Mouse (Mus musculus) heart, embryonic 11.5 days (tissue): ENCODE measurements around the gene Gbgt1. TPM values are rescaled to one million over a fixed set of nuclear protein-coding genes. Genes with fewer than 3 reads are reported as not detected.

Experiments
- ATAC-seq: fragments of 200-750 bp; cut with Nextera tagmentation; replicated peaks from 2 replicates; pipeline ENCODE4 v1.8.0; 2017; ENCODE audit warnings: moderate library complexity; ENCODE audit not compliant: insufficient number of reproducible peaks, low FRiP score, low TSS enrichment
- H3K27ac ChIP-seq: fragments of 300-500 bp; sonication (generic); 2 replicates; pipeline ENCODE4 v1.5.1; 2014; ENCODE audit warnings: mild to moderate bottlenecking, low read depth, low read length
- H3K27me3 ChIP-seq: fragments of 300-500 bp; sonication (generic); 2 replicates; pipeline ENCODE4 v1.6.1; 2014; ENCODE audit warnings: mild to moderate bottlenecking, low read length, mixed read lengths; ENCODE audit not compliant: control insufficient read depth, insufficient read depth
- H3K36me3 ChIP-seq: fragments of 300-500 bp; sonication (generic); 2 replicates; pipeline ENCODE4 v1.6.1; 2014; ENCODE audit warnings: mild to moderate bottlenecking, low read length, moderate library complexity, mixed read lengths; ENCODE audit not compliant: control insufficient read depth, insufficient read depth
- H3K4me1 ChIP-seq: fragments of 300-500 bp; sonication (generic); 2 replicates; pipeline ENCODE4 v1.6.1; 2014; ENCODE audit warnings: low read length; ENCODE audit not compliant: control insufficient read depth, insufficient read depth
- H3K4me2 ChIP-seq: fragments of 300-500 bp; sonication (generic); 2 replicates; pipeline ENCODE4 v1.6.1; 2014; ENCODE audit warnings: mild to moderate bottlenecking, moderate library complexity
- H3K4me3 ChIP-seq: fragments of 300-500 bp; sonication (generic); 2 replicates; pipeline ENCODE4 v1.5.1; 2014; ENCODE audit warnings: low read depth, low read length
- H3K9ac ChIP-seq: fragments of 300-500 bp; sonication (generic); 2 replicates; pipeline ENCODE4 v1.6.1; 2014; ENCODE audit warnings: mild to moderate bottlenecking, low read depth, low read length, moderate library complexity
- H3K9me3 ChIP-seq: fragments of 300-500 bp; sonication (generic); replicated peaks from 2 replicates; pipeline ENCODE4 v1.6.1; 2016; ENCODE audit warnings: low read length; ENCODE audit not compliant: control insufficient read depth
- WGBS: fragments of 180-500 bp; shearing (Covaris S2); extraction: QIAGEN DNeasy Blood & Tissue Kit; methylation state at CpG from one replicate; pipeline ENCODE4 v1.1.7; 2014; ENCODE audit not compliant: insufficient replicate concordance; 5-methylcytosine and 5-hydroxymethylcytosine counted together
- polyA plus RNA-seq: library from polyadenylated mRNA; unstranded; fragments of >200 nt; fragmentation: Nextera tagmentation; extraction: Ambion mirVana; gene quantifications from 2 replicates; pipeline ENCODE4 v1.2.1, GENCODE M21; 2014

Gene Gbgt1
- polyA plus RNA-seq, 1 experiment from 2014 or later, result 0.27 TPM

DNA sequence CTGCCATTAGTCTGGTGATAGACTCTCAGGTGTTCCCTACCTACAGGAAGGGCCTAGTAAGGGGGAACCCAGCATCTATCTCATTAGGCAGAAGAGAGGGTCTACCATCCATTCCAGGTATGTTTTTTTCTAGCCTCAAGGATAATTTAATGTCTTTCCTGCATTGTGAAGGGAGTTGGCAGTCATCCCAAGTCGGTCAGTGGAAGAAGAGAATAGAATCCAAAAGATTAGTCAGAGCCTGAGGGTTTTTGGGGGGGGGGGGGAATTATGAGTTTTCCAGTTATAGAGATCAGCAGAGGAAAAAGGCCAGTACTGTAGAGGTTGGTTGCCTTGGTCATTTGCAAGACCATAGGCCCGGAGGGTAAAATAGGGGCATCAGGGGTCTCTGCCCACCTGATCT is 2.2 kb upstream of the Gbgt1 start:
- Histone ChIP-seq H3K9me3 (no peaks in the 10 kb centered on the region), H3K36me3 (no peaks in the 10 kb centered on the region), H3K9ac (no peak overlapping the region), H3K4me2 (no peak overlapping the region), H3K4me1 (no peaks in the 10 kb centered on the region), H3K4me3 (no peak overlapping the region), H3K27me3 (no peaks in the 10 kb centered on the region), H3K27ac (no peak overlapping the region)
- no peak for ATAC-seq
- WGBS, result 74% methylated on average over 2 of the region's 2 CpGs

DNA sequence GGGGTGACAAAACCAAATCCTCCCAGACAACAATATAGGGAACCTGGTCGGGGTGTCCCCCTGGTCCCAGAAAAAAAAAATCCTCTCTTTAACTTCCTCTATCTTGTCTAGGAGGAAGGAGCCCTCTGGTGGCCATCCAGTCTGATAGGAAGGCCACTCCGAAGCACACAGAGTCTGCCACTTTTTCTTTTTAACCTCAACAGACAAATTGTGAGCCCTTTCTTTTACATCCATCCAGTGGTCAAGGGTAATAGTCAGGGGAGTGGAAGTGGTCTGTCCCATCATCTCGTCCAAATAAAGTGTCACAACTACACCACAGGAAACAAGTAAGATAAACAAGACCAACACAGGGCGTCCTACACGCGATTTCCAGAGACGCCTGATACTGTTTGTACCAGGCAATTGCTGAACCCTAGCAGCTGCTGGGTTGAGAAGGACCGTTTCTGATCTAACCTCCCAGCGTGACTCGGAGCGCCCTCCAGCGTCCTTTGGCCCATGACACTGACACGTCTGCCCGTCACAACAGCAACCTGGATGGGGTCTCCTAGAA is 1.4 kb upstream of the Gbgt1 start:
- WGBS, result 71% methylated on average over 14 of the region's 14 CpGs
- H3K27ac ChIP-seq, result no peak overlapping the region
- H3K36me3 ChIP-seq, result no peaks in the 10 kb centered on the region
- no peaks in the 10 kb centered on the region for H3K9me3 ChIP-seq
- H3K4me3 ChIP-seq, result no peak overlapping the region
- H3K4me2 ChIP-seq, result no peak overlapping the region
- no peaks in the 10 kb centered on the region for H3K4me1 ChIP-seq
- H3K27me3 ChIP-seq, result no peaks in the 10 kb centered on the region
- ATAC-seq, result no peak
- no peak overlapping the region for H3K9ac ChIP-seq

GRCm38 (mm10) chr2:28495801-28496595 is 693 bp upstream of the Gbgt1 start:
- H3K9ac ChIP-seq, result no peak overlapping the region
- H3K4me3 ChIP-seq, result no peak overlapping the region
- no peaks in the 10 kb centered on the region for H3K36me3 ChIP-seq
- H3K9me3 ChIP-seq, result no peaks in the 10 kb centered on the region
- no peak overlapping the region for H3K4me2 ChIP-seq
- 82% methylated on average over 16 of the region's 16 CpGs for WGBS
- no peaks in the 10 kb centered on the region for H3K27me3 ChIP-seq
- no peak for ATAC-seq
- H3K27ac ChIP-seq, result no peak overlapping the region
- no peaks in the 10 kb centered on the region for H3K4me1 ChIP-seq

DNA sequence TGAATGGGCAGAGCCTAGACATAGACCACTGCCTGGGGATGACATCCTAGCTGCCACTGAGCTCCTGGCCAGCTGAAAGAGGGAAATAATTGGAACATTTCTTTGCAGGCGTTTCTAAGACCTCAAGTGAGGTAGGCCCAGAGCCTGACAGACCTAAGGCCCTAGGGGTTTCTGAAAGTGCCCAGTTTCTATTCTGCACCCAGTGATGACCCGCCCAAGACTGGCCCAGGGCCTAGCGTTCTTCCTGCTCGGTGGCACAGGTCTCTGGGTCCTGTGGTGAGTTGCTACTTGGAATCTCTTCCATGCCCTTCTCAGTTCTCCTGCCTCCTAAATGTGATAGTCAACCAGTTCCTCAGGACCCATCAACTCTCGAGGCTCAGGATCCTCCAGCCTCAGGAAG is 870 bp downstream of the Gbgt1 start:
- no peak overlapping the region for H3K4me2 ChIP-seq
- H3K9ac ChIP-seq, result no peak overlapping the region
- no peak for ATAC-seq
- H3K4me3 ChIP-seq, result no peak overlapping the region
- no peaks in the 10 kb centered on the region for H3K36me3 ChIP-seq
- H3K9me3 ChIP-seq, result no peaks in the 10 kb centered on the region
- no peaks in the 10 kb centered on the region for H3K27me3 ChIP-seq
- 84% methylated on average over 5 of the region's 5 CpGs for WGBS
- H3K4me1 ChIP-seq, result no peaks in the 10 kb centered on the region
- no peak overlapping the region for H3K27ac ChIP-seq

GRCm38 (mm10) chr2:28498431-28498830 is 1.7 kb downstream of the Gbgt1 start:
- Histone ChIP-seq H3K36me3 (no peaks in the 10 kb centered on the region), H3K27ac (no peak overlapping the region), H3K4me3 (no peak overlapping the region), H3K4me2 (no peak overlapping the region), H3K27me3 (no peaks in the 10 kb centered on the region), H3K4me1 (no peaks in the 10 kb centered on the region), H3K9me3 (no peaks in the 10 kb centered on the region), H3K9ac (no peak overlapping the region)
- ATAC-seq, result no peak
- 53% methylated on average over 4 of the region's 4 CpGs for WGBS

DNA sequence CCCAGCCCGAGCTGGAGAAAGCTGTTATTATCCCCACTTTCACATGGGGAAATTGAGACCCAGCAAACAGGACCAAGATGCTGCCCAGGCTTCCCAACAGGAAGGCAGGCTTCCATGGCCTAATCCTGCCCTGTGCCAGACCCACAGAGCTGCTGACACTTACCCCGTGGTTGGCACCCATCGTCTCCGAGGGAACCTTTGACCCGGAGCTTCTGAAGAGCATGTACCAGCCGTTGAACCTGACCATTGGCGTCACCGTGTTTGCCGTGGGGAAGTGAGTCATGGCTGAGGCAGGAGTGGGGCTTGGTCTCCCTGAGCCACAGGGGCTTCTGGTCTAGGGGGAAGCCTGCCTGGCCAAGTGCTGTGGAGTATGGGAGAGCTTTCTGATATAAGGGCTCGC is 6.3 kb downstream of the Gbgt1 start:
- Histone ChIP-seq H3K4me3 (no peak overlapping the region), H3K4me1 (no peaks in the 10 kb centered on the region), H3K27me3 (no peaks in the 10 kb centered on the region), H3K9ac (no peak overlapping the region), H3K9me3 (no peaks in the 10 kb centered on the region), H3K36me3 (no peaks in the 10 kb centered on the region), H3K4me2 (no peak overlapping the region), H3K27ac (no peak overlapping the region)
- ATAC-seq, result no peak
- 80% methylated on average over 10 of the region's 10 CpGs for WGBS

DNA sequence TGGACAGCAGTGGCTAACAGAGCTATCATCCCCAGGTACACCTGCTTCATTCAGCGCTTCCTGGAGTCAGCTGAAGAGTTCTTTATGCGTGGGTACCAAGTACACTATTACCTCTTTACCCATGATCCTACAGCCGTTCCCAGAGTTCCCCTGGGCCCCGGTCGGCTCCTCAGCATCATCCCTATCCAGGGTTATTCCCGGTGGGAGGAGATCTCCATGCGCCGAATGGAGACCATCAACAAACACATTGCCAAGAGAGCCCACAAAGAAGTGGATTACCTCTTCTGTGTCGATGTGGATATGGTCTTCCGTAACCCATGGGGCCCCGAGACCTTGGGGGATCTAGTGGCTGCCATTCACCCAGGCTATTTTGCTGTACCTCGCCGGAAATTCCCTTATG is 8.0 kb downstream of the Gbgt1 start:
- Histone ChIP-seq H3K4me1 (no peaks in the 10 kb centered on the region), H3K4me3 (no peak overlapping the region), H3K9ac (no peak overlapping the region), H3K4me2 (no peak overlapping the region), H3K27me3 (no peaks in the 10 kb centered on the region), H3K27ac (no peak overlapping the region), H3K9me3 (no peaks in the 10 kb centered on the region), H3K36me3 (no peaks in the 10 kb centered on the region)
- ATAC-seq, result no peak
- WGBS, result 84% methylated on average over 13 of the region's 13 CpGs

- no peak within 1 kb of the TSS for H3K4me2 ChIP-seq
- H3K9me3 ChIP-seq, result no peaks in the 10 kb centered on the region
- no peaks in the 10 kb centered on the region for H3K36me3 ChIP-seq
- no peak within 1 kb of the TSS for H3K4me3 ChIP-seq
- H3K27ac ChIP-seq, result no peak within 1 kb of the TSS
- H3K4me1 ChIP-seq, result no peaks in the 10 kb centered on the region
- no peak within 1 kb of the TSS for H3K9ac ChIP-seq
- WGBS, result 71% methylated on average over 3 of the region's 3 CpGs
- H3K27me3 ChIP-seq, result 0 out of 2 replicates have a peak, but pooled peaks cover 4% of the 10 kb centered on the region
- ATAC-seq, result no peak
Observed at GRCm38 (mm10) chr2:28505795-28506194, 9.1 kb downstream of the Gbgt1 start, which contains the start of gene Gm10134. Gene Gm10134 (plus strand): TSS chr2:28506095.

DNA sequence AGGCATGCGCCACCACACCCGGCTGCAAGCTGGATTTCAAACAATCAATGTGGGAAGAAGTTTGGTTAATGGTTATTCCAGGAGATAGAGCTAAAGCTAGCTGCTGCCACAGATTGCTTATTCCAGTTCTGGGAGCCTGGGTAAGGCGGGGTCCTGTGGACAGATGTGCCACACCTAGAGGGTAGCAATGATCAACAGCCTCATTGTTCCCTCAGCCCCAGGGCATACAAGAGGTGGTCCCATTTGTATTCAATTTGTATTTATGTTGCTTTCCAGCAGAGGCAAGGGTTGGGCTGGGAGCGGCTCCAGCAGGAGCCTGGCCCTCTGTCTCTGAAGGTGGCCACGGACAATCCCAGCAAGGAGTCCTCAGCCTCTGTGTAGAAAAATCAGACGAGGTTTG is 9.6 kb downstream of the Gbgt1 start:
- 0 out of 2 replicates have a peak, but pooled peaks cover 6% of the 10 kb centered on the region for H3K27me3 ChIP-seq
- no peak overlapping the region for H3K4me3 ChIP-seq
- no peak overlapping the region for H3K9ac ChIP-seq
- no peaks in the 10 kb centered on the region for H3K4me1 ChIP-seq
- H3K36me3 ChIP-seq, result no peaks in the 10 kb centered on the region
- no peak for ATAC-seq
- H3K4me2 ChIP-seq, result no peak overlapping the region
- no peaks in the 10 kb centered on the region for H3K9me3 ChIP-seq
- H3K27ac ChIP-seq, result no peak overlapping the region
- WGBS, result 77% methylated on average over 6 of the region's 6 CpGs
